Mouse (Mus musculus) G1E (cell line): ENCODE measurements at regions not wholly inside any gene's neighbourhood (a gene's known extent, or its start where the extent isn't known, plus 50 kb on each side); places are given as distances from the start of the nearest gene placed in this dataset.

Experiments
- ATAC-seq: 2 replicates; pipeline ENCODE4 v1.8.0; 2016; ENCODE audit warnings: mild to moderate bottlenecking; ENCODE audit not compliant: insufficient number of reproducible peaks, poor library complexity, low FRiP score, severe bottlenecking; ENCODE audit errors: extremely low read depth
- DNase-seq: peaks from one replicate; pipeline ENCODE4 v3.0.0; 2012; ENCODE audit warnings: low spot score
- H3K27me3 ChIP-seq: 2 replicates; pipeline ENCODE4 v1.6.1; 2012; ENCODE audit warnings: mild to moderate bottlenecking, low read length, inconsistent platforms; ENCODE audit not compliant: insufficient read depth
- H3K36me3 ChIP-seq: replicated peaks from 2 replicates; pipeline ENCODE3; 2012; ENCODE audit warnings: mild to moderate bottlenecking, inconsistent platforms
- H3K4me1 ChIP-seq: 2 replicates; pipeline ENCODE4 v1.6.1; 2012; ENCODE audit warnings: low read depth, low read length, inconsistent platforms, mixed read lengths; ENCODE audit not compliant: insufficient read depth
- H3K4me3 ChIP-seq: 2 replicates; pipeline ENCODE4 v1.5.1; 2012; ENCODE audit warnings: low read depth, mild to moderate bottlenecking, inconsistent platforms, low read length, moderate library complexity, mixed read lengths
- H3K9me3 ChIP-seq: replicated peaks from 2 replicates; pipeline ENCODE4 v1.6.1; 2012; ENCODE audit warnings: inconsistent platforms
- CTCF ChIP-seq: IDR thresholded peaks from 2 replicates; pipeline ENCODE4 v1.5.1; 2012; ENCODE audit warnings: low read depth, low read length, inconsistent platforms, mixed read lengths
- GATA1 ChIP-seq: IDR thresholded peaks from 2 replicates; pipeline ENCODE4 v1.6.1; 2012; ENCODE audit warnings: borderline replicate concordance, low read length, inconsistent platforms, mixed read lengths
- GATA2 ChIP-seq: IDR thresholded peaks from 2 replicates; pipeline ENCODE4 v1.6.1; 2012; ENCODE audit warnings: low read depth, low read length, inconsistent platforms, borderline replicate concordance
- POLR2AphosphoS5 ChIP-seq: IDR thresholded peaks from 2 replicates; pipeline ENCODE4 v1.6.1; 2012; ENCODE audit warnings: low read depth, low read length, inconsistent platforms; ENCODE audit not compliant: insufficient replicate concordance
- TAL1 ChIP-seq: conservative IDR thresholded peaks from 2 replicates; pipeline ENCODE4 v1.6.1; 2012; ENCODE audit warnings: low read depth, low read length, inconsistent platforms, mixed read lengths

DNA sequence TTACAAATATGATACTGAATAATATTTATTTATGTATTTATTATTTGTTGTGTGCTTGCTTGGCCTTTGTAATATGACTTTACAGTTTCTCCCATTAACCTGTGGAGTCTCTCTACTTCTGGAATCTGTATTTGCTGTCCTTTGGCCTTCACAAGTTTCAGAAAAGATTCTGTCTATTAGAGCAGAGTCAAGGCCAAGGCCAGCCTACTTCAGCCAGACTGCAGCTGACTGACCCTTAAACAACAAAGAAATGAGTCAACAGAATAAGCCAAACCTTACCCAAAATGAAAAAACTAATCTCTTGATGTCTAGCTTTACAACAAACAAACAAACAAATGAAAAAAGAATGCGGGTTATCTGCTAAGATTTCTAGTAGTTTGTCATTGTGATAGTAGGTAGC is 532.7 kb upstream of the Btbd3 start:
- Histone ChIP-seq H3K36me3 (no peaks in the 10 kb centered on the region), H3K27me3 (no peaks in the 10 kb centered on the region), H3K4me3 (no peak overlapping the region), H3K4me1 (no peaks in the 10 kb centered on the region), H3K9me3 (peaks cover 14% of the 10 kb centered on the region; the same call in 1 of the 2 replicates)
- no peak for ATAC-seq
- TF ChIP-seq POLR2AphosphoS5 (no peak), CTCF (no peak), GATA1 (no peak), GATA2 (no peak), TAL1 (no peak)
- no peak for DNase-seq

DNA sequence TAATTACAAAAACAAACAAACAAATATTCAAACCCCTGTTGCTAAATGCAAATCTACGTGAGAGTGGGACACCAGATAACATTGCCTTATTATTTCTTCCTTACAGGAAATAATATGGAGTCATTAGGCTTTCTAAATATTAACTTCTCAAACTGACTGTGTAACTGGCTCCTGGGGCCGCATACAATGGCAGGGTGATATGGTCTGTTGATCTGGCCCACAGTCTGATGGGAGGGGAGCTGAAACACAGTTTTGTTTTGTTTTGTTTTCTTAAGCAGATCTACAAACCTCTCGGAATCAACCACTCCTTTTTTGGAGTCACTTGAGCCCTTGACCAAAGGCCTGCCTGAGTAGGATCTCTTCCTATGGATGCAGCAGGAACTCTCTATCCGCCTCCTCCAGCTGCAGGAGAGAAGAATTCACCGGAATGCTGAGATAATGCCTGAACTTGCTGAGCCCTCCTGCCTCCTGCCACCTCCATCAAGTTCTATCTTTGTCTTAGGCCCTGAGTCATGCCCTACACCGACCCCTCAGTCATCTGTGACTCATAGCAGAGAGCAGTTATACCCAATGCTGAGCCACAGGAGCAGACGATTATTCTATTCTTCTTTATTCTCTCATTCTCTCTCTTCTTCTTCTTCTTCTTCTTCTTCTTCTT is 534.5 kb upstream of the Btbd3 start:
- no peak for TF ChIP-seq POLR2AphosphoS5
- TF ChIP-seq GATA2, result no peak
- no peak for TF ChIP-seq CTCF
- ATAC-seq (no peak), DNase-seq (no peak)
- Histone ChIP-seq H3K4me1 (no peaks in the 10 kb centered on the region), H3K4me3 (no peak overlapping the region), H3K9me3 (peaks cover 12% of the 10 kb centered on the region; the same call in 1 of the 2 replicates), H3K36me3 (no peaks in the 10 kb centered on the region), H3K27me3 (no peaks in the 10 kb centered on the region)

DNA sequence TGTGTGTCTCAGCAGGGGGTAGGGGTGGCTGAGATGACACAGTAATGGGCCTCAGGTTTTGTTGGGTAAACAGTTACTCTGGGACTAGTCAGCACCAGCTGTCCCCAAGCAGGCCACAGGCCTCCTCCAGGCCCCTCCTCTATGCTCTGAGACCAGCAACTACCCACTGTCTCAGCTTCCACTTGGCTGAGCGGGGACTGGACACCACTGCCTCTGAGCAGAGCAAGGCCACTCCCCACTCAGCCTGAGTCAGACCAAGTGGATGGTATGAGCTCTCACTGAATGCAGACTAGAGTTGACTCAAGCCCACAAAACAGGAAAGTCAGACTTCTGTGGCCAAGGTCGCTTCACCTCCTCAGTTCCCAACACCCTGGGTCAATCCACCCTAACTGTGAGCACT is 540.5 kb upstream of the Btbd3 start:
- H3K36me3 ChIP-seq, result no peaks in the 10 kb centered on the region
- no peaks in the 10 kb centered on the region for H3K4me1 ChIP-seq
- H3K27me3 ChIP-seq, result no peaks in the 10 kb centered on the region
- peaks cover 9% of the 10 kb centered on the region for H3K9me3 ChIP-seq
- no peak overlapping the region for H3K4me3 ChIP-seq
- no peak for TF ChIP-seq GATA1
- TF ChIP-seq TAL1, result no peak
- no peak for TF ChIP-seq CTCF
- TF ChIP-seq POLR2AphosphoS5, result no peak
- TF ChIP-seq GATA2, result no peak
- ATAC-seq (no peak), DNase-seq (no peak)

DNA sequence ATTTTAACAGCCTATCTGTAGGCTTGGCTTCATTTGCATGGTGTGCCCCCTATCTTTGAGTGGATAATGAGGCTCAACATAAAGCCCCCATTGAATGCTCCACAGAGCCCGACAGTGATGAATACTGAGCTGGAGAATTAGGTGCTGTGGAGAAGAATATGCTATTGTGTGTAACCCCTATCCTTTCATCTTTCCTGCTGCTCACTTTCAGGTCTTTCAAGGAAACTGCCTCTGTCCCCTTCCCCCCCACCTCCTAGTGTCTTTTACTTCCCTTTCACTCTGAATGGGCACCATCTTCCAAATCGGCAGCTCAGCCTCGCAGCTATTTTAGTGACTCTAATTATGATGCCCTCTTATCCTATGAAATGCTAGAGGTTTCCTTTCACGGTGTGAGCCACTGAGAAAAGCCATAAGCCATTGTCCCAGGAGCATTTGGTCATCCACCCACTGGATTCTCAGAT is 549.8 kb upstream of the Btbd3 start:
- Histone ChIP-seq H3K27me3 (no peaks in the 10 kb centered on the region), H3K9me3 (peaks cover 8% of the 10 kb centered on the region), H3K36me3 (no peaks in the 10 kb centered on the region), H3K4me1 (no peaks in the 10 kb centered on the region), H3K4me3 (no peak overlapping the region)
- TF ChIP-seq GATA2 (no peak), POLR2AphosphoS5 (no peak), TAL1 (no peak), GATA1 (no peak), CTCF (no peak)
- no peak for DNase-seq
- ATAC-seq, result no peak

DNA sequence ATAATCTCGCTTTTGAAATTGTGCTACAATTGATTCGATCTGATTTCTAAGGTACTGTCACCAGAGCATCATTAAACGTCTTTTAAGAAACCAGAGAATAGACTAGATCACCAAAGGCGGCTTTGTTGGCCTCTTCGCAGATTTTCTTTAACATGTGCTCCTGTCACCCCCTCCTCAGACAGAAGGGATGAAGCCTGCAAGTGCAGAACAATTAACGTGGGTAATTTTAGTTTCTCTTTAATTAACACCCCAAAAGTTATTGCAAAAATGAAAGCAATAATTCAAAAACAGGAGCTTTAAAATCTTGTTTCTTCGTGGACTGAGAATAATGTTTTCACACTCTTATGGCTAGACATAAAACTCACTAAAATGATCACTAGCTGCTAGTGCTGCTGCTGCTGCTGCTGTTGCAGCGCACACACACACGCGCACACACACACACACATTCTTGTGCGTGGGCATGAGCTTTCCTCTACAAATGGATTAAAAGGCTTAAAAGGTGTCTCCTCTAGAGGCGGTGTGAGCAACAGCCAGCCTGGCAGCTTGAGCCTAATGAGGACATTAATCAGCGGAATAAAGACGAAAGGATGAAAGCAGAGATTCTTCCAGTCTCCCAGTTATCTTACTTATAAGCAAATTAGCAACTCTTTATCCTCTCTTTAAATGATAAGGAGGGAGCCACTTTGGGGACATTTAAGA is 550.5 kb upstream of the Btbd3 start:
- peaks cover 8% of the 10 kb centered on the region for H3K9me3 ChIP-seq

DNA sequence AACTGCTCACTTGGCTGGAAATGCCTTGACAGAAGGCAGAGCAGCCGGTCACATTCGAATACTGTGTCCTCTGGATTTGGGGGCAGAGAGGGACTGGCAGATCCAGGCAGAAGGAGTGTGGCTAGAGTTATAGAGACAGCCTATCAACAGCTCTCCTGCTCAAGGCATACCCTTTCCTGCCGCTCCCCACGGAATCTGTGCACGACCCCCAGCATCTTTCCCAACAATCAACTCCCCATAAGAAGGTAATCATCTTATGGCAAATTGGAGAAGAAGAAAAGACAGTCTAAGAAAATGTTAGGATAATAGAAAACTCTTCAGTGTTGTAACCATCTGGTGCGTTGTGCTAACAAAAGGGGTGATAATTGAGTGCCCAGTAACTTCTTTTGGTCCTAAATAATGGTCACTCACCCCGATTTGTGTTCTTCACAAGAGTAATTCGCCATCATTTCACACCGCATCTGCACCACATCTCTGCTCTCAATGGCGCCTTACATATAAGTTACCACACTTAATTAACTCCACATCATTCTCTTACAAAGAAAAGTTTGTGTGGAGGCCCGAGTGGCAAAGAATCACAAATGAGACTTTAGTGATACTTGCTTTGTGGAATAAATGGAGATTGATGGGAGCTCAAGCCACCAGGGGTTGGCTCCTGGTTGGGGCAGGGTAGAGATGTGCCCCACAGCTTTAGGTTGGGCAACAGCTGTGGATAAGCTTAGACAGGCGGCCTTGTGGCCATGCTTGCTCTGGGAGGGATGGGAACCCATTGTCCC is 551.2 kb upstream of the Btbd3 start:
- H3K27me3 ChIP-seq, result no peaks in the 10 kb centered on the region
- no peak for ATAC-seq
- no peak overlapping the region for H3K4me3 ChIP-seq
- peaks cover 8% of the 10 kb centered on the region for H3K9me3 ChIP-seq
- TF ChIP-seq GATA1 (no peak), GATA2 (no peak), POLR2AphosphoS5 (no peak), CTCF (no peak), TAL1 (no peak)
- no peaks in the 10 kb centered on the region for H3K4me1 ChIP-seq
- no peak for DNase-seq
- H3K36me3 ChIP-seq, result no peaks in the 10 kb centered on the region

More for the DNA sequence above, 550.5 kb upstream of the Btbd3 start:
- no peak overlapping the region for H3K4me3 ChIP-seq
- ATAC-seq (no peak), DNase-seq (no peak)
- H3K36me3 ChIP-seq, result no peaks in the 10 kb centered on the region
- no peaks in the 10 kb centered on the region for H3K4me1 ChIP-seq
- H3K27me3 ChIP-seq, result no peaks in the 10 kb centered on the region
- no peak for TF ChIP-seq CTCF
- TF ChIP-seq GATA2, result no peak
- TF ChIP-seq GATA1, result no peak
- TF ChIP-seq TAL1, result no peak
- no peak for TF ChIP-seq POLR2AphosphoS5
